Mouse (Mus musculus) naive thymus-derived CD4-positive, alpha-beta T cell, adult 2 months (primary cell): ENCODE results near the gene Fgd3.

Experiments
- DNase-seq: peaks from one replicate; pipeline ENCODE4 v3.0.0-alpha.2; 2011; ENCODE audit warnings: low read depth

Fgd3 gene

GRCm38 (mm10) chr13:49306771-49307310, 13.3 kb downstream of the Fgd3 start:
- DNase-seq = peak; percentile 38

DNA sequence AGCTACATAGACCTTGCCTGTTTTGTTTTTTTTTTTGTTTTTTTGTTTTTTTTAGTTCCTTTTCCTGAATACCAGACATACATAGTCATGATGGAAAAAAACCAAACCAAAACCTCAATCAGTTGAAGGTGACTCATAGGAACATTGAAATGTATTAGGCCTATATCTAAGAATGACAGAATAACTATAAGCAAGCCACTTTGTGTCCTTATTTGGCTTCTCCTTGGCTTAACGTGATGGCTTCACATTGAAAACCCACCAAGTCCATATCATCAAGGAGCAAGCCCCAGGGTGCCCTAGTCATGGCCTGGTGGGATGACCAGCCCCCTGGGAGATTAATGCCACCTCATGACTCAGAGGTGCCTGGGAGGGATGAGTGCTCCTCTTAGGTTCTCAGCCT, 19.3 kb downstream of the Fgd3 start:
- no peak for DNase-seq

DNA sequence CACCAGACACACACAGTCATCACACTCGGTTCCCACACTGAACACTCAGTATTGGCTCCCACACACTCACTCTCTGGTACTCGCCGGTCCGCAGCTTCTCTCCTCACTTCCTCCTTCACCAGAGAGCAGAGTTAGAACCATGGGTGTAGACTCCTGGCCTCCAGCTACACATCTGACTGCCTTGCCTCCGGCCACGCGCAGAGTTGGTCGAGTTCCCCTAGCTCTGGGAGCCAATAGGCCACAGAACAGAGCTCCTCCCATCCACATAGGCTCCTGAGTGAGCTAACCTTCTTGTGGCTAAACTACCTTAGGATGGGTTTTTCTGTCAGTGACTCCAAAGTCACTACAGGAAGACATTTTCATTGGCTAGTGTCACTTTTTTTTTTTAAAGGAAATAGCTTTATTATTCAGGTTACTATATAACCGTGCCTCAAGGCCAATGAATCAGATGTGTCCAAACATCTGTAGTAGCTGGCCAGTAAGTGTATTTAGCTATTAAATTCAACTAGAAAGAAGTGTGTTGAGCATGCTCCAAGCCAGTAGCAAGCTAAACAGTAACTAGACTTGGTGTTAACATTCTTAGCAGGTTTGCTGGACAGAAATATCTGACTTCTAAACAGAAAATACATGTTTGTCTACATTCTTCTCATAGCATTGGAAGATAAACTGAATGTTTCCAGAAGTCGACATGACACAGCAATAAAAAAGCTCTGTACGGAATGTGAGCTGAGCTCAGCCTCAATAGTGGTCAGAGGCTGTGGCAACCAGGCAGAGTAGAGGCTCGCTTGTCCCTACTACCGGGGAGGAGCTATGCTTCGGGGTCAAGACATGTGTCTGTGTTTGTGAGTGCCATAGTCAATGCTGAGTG, 21.4 kb downstream of the Fgd3 start:
- peak; percentile 39 for DNase-seq

DNA sequence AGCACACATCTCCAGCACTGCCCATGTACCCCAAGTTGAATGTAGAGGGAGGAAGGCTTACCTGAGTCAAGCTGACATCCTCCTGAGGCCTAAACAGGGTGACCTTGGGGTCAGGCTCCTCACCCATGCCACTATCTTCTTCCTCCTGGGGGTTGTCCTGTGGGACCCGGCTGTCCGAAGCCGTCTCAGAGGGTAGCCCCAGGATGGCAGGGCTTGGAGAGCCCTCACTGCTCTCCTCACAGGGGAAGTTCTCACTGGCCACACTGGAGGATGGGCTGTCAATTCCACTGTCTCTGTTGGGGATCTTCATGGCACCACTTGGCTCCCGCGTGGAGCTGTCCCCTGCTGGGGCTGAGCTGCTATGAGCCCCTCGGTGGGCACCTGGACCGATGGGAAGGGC, 23.8 kb downstream of the Fgd3 start:
- DNase-seq = no peak

DNA sequence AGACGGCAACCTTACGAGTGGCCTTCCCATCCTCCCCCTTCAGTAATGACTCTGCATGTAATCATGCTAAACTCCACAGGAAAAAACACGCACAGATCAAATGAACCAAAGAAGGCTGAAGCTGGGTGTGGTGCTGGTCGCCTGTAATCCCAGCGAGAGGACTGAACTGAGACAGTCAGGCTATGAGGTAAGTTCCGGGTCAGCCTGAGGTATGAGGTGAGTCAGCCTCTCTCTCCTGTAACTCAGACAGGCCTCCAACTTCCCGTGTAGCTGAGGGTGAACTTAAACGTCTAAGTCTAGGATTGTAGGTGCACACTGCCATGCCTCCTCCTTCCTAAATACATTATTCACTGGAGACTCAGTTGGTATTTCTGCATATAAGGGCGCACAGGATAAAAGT, 26.0 kb downstream of the Fgd3 start:
- no peak for DNase-seq

DNA sequence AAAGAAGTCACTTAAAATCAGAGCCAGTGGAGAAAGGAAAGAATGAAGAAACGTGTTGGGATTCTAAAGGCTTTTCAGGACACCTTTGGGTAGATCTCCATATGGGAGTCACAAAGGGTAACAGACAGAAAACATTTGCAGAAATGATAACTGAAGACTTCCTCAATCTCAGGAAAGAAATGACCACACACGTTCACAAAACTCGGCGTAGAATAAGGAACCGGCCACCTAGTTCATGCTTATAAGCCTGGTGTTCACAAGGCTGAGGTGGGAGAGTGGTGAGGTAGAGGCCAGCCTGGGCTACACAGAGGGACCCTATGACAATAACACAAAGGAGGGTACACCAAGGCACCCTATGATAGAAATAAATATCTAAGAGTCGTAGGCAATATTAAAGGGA, 28.2 kb downstream of the Fgd3 start:
- no peak for DNase-seq

DNA sequence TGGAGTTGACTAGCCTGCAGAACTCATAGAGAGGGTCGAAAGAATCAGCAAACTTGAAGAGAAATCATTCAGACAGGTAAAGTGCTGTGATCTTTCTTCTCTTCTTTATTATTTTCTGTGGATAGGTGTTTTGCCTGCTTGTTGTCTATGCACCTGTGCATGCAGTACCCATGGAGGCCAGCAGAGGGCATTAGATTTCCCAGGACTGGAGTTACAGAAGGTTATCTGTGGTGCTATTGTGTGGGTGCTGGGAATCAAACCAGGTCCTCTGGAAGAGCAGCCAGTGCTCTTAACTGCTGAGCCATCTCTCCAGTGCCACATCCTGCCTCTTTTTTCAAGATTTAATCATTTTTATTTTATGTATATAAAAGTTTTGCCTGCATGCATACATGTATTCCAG, 28.7 kb downstream of the Fgd3 start:
- DNase-seq = peak; percentile 75

GRCm38 (mm10) chr13:49287224-49287623, 32.9 kb downstream of the Fgd3 start:
- no peak for DNase-seq

DNA sequence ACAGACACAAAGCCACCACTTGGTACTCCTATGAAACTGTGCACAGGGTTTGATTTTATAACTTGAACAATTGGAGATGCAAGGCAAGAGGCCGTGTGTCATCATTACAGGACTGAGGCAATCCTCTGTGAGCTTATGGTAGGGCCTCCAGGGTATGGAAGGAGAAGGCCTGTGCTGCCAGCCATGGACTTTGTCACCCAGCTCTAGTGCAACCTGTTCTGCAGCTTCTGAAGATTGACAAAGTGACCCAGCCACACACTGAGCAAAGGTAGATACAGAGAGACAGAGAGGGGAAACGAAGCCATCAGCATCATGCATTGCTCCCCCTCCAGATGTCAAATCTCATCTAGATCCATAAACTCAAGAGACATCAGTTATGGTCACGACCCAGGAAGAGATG, 33.4 kb downstream of the Fgd3 start:
- no peak for DNase-seq

DNA sequence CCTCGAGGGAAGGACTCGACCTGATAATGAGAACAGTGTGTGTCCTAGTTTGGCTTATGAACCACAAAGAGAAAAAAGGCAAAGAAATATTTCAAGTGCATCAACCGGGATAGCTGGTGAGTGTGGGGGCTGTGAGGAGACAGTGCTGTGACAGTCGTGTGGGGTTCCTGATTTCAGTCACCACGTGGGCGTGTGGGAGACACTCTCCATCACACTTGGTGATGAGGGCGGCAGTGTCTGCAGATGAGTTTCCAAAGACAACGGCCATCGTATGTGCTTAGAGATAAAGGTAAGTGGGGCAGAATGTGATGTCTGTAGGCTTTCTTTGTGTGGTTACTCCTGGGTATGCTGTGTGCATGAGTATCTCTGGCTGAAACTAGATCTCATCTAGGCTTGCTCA, 36.4 kb downstream of the Fgd3 start:
- no peak for DNase-seq

DNA sequence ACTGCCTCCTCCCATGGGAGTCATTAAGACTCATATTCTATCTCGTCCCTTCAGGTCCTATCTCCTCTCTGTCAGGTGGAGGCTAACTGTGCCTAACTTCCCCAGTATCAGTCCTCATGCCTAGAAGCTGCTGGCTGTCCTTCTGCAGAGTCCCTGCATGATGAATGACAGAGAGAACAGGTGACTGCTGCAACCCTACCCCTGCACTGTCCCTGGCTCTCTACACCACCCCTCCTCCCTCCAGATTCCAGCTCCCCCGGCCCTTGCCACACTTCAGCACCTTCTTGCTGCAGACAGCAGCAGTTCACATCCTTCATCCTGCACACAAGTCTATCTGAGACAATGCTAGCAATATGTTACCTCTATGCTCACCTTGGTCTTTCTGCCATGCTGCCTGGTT, 37.9 kb downstream of the Fgd3 start:
- no peak for DNase-seq

- DNase-seq = peak; percentile 51
Measured at GRCm38 (mm10) chr13:49271831-49272765, 48.0 kb downstream of the Fgd3 start.

DNA sequence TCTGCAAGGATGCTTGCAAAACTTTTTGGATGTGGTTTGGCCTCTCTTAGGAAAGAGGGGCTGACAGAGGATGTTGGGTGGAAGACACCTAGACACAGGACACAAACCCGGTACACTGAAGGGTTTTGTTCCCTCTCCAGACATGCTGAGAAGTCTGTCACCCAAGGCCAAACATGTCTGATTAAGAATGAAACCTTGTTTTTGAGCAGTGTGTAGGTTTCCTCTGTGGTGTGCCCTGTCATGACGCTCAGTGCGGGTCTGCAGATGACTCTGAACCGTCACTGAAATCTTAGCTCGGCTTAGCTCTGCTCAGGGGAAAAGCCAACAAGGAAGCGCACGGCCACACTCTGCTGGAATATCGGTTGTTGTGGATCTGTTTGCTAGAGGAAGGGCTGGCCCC, 49.6 kb downstream of the Fgd3 start:
- DNase-seq = no peak

DNA sequence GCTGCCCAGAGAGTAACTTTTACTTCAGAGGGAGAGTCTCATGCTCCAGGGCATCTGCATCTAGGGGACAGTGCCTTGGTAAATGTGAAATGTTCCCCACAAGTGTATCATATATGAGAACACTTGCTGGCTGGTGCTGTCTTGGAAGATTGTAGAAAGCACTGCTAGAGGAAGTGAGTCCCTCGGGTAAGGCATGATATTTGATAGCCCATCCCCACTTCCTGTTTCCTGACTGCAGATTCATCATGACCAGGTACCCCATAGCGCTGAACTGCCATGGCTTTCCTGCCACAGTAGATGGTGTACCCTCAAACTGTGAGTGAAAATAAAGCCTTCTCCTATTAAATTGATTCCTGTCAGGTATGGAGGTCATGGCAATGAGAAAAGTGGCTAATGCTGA, 52.5 kb downstream of the Fgd3 start:
- DNase-seq = peak; percentile 58

GRCm38 (mm10) chr13:49260036-49260722, 59.9 kb downstream of the Fgd3 start:
- DNase-seq = peak; percentile 56

DNA sequence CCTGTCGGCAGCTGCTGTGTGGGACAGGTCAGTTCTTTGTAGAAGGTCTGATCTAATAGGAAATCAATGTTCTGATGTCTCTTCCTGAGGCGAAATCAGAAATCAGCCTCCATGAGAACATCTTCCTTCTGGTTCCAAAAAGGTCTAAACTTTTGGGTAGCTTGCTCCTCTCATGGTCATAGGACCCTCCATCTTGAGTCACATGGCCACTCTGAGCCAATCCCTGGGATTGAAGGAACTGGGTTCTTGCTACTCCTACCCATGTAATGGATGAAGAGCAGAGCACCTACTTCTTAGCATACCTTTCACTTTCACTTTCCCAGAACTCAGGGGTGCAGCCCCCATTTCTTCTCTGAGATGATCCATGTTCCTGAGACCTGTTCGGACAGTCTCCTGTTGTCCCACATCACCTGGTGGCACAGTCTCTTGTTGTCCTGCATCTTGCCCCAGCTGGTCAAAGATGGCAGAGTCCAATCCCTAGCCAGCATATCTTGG, 62.2 kb downstream of the Fgd3 start:
- no peak for DNase-seq

DNA sequence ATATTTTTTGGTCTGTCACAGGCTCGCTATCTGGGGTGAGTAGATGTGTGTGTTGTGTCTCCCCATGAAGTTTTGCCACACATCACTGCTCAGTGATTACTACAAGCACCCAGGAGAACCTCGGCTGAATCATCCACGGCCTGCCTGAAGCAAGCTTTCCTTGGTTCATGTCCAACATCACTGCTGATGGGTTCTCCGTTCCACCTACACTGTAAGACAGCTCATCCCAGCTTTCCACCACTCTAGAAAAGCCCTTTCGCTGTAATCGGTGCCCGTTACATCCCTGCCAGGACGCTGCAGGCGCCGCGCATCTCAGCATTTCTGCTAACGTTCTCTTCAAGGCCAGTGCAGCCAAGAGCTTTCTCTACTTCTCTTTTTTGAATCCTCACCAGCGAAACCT, 67.4 kb downstream of the Fgd3 start:
- no peak for DNase-seq

DNA sequence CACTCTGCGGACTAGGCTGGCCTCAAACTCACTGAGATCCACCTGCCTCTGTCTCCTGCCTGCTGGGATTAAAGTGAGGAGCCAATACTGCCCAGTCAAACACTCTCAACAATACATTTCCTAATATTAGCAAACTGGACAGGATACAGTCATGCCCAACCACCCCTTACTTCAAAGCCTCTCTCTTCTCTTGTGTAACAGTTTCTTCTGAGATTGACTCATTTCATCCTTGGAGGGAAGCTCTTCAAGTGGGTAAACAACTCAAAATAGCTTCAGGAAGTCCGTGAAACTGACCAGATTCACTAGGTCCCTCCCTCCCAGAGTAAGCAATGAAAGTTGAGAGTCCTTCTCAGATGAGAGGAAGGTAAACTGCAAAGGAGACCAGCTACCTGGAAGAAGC, 68.0 kb downstream of the Fgd3 start:
- DNase-seq = no peak

- DNase-seq = no peak
Measured at GRCm38 (mm10) chr13:49250716-49251517, 69.2 kb downstream of the Fgd3 start.

GRCm38 (mm10) chr13:49249634-49250033, 70.5 kb downstream of the Fgd3 start:
- DNase-seq = no peak

- DNase-seq = no peak
Measured at GRCm38 (mm10) chr13:49248923-49249322, 71.2 kb downstream of the Fgd3 start.
